Mouse (Mus musculus): Measurements from ENCODE around the gene Yif1a. TPM values are rescaled to one million over a fixed set of nuclear protein-coding genes. Genes with fewer than 3 reads are reported as not detected.
"Not testable (repeated sequence)": the region's sequence is repeated elsewhere in the genome, so short reads cannot be mapped to it uniquely, and the experiment has no call there.

The Yif1a gene
- total RNA-seq, 2 experiments from 2014 or later = 24.8 to 26.1 TPM

DNA sequence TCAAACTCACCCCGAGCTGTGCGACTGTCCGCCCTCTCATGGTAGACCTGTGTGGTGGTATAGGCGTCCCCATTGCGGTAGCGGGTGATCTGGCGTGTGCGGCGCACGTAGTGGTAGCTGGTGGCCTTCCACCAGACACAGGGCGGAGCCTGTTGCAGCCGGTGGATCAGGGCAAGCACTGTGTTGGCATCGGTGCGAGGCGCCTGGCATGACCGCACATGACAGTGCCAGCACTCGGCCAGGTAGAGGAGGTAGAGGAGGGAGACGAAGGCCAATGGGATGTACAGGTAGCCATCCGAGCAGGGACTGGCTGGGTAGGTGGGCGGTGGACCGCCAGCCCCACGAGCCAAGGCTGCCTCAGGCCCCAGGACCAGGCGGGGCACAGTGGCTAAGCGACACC, 5.7 kb upstream of the Yif1a start:
- no peak for DNase-seq (ENCODE audit: low spot score in 2 of 2)

DNA sequence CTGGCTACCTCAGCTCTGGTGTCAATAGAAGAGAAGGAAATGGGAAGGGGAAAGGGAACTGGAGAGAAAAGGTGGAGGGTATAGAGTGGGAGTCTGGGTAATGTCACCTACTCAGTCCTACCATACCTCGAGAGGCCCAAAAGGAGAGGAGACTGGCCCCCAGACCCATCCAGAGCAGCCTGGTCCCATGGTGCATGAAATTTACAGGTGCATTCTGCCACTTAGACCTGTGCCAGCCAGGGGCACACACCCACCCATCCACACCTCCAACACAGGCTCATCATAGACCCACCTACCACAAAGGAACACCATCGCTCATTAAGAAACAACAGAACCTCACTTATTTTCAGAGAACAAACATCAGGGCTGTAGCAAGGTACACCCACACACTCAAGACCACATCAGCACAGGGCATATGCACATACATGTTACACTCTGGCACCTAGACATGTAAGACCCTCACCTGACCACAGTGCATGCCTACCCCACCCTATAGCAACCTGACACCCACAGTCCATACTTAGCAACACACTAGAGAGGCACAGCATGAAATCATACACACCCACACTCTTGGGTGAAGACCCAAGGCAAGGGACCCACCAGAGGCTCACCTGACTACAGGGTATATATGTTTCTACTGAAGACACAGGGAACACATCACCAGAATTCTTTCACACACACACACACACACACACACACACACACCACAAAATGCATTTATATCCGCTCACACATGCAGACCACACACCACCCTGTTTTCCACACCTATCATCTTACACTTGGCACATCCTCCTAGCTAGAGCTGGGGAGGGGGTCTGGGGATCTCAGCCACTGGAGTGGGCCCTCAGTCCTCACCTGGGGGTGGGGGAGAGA, 4.1 kb upstream of the Yif1a start:
- intact Hi-C loops (cut with DNase I) = no loop called here

More for the DNA sequence above, 5.7 kb upstream of the Yif1a start:
- intact Hi-C loops (cut with DNase I) = no loop called here

DNA sequence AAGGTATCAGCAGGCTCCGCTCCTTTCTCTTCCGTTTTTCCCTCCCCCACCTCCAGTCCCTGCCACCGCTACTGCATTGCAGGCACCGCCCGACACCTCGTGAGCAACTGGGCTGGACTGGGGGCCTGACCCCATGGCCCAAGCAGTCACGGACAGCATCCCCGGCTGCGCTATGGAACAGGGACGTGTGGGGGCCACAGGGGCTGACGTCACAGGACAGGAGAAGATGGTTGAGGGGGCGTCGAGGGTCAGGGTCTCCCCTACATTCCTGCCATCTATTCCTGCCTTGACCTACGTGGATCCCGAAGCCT, 3.5 kb upstream of the Yif1a start:
- intact Hi-C loops (cut with DNase I) = no loop called here
- no peak for DNase-seq (ENCODE audit: low spot score in 2 of 2)

More for the DNA sequence above, 4.1 kb upstream of the Yif1a start:
- DNase-seq (ENCODE audit: low spot score in 2 of 2) = no peak

DNA sequence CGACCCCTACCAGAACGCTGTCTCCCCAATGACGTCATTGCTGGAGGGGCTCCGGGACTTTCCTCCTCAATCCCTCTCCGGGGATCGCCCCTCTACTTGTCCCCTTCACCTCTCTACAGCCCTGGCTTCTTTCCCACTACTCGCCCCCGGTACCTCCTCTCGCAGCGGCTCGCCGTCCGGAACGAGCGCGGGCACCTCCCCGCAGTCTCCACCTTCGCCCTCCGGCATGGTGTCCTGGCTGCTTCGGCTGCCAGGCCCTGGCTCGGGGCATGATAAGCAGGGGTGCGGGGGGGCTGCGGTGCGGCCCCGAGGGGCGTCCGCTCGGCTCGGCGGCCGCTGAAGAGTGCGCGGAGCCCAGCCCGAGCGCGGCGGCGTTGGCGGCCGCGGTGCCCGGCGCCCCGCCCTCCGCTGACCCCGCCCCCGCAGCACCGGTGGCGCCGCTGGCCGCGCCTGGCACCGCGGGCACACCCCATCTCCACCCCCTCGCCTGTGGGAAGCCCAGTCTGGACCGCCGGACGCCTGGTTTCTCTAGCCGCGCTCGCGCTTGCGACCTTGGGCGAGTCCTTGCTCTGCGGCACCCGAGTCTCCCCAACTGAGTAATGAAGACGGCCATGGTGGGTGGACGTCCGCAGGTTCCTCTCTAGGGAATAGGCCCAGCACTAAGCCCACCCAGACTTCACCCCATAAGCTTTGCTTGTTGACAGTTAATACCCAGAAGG, 3.0 kb upstream of the Yif1a start, which contains the start of gene Tmem151a:
TSS of gene Tmem151a (minus strand) at position 387 of the 719 bp plus-strand sequence.
- intact Hi-C loops (cut with DNase I) = no loop called here
- peak in 1 of 2 experiments; percentile 75 for DNase-seq (ENCODE audit: low spot score in 2 of 2)

DNA sequence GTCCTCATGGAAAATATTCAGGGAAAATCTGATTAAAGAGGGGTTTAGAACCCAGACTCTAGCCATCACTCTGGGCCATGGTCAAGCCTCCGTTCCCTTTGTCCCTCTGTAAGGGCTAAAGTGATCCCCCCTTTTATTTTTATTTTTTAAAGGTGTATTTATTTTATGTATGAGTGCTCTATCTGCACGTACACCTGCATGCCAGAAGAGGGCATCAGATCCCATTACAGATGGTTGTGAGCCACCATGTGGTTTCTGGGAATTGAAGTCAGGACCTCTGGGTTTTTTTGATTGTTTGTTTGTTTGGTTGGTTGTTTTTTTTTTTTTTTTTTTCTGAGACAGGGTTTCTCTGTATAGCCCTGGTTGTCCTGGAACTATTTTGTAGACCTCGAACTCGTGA, 1.8 kb upstream of the Yif1a start:
- DNase-seq (ENCODE audit: low spot score in 2 of 2); intact Hi-C loops (cut with DNase I): not testable (repeated sequence)

DNA sequence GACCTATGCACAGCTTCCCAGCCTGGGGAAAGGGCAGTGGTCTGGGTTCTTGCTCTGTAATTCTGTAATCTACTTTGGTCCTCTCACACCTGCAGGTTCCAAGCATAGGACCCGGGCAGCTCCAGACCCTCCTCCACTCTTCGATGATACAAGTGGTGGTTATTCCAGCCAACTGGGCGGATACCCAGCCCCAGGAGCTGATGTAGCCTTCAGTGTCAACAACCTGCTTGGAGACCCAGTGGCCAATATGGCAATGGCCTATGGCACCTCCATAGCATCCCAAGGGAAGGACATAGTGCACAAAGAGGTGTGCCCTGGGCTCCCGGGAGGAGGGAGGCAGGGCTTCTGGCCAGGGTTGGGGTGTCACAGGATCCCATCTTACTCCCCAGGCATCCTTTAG, 986 bp downstream of the Yif1a start:
- no peak for DNase-seq (ENCODE audit: low spot score in 2 of 2)
- intact Hi-C loops (cut with DNase I) = no loop called here

DNA sequence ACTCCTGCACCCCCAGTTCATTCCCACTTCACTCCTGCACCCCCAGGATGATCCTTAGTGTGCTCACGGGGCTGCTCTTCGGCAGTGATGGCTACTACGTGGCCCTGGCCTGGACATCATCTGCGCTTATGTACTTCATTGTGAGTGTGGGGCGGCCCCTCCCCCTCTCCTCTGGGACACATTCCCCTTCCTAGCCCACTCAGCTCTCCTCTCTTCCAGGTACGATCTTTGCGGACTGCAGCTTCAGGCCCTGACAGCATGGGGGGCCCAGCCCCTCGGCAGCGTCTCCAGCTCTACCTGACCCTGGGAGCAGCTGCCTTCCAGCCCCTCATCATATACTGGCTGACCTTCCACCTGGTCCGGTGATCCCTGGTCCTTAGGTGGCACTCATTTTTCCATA, 3.7 kb downstream of the Yif1a start:
- no peak for DNase-seq (ENCODE audit: low spot score in 2 of 2)
- intact Hi-C loops (cut with DNase I) = no loop called here

DNA sequence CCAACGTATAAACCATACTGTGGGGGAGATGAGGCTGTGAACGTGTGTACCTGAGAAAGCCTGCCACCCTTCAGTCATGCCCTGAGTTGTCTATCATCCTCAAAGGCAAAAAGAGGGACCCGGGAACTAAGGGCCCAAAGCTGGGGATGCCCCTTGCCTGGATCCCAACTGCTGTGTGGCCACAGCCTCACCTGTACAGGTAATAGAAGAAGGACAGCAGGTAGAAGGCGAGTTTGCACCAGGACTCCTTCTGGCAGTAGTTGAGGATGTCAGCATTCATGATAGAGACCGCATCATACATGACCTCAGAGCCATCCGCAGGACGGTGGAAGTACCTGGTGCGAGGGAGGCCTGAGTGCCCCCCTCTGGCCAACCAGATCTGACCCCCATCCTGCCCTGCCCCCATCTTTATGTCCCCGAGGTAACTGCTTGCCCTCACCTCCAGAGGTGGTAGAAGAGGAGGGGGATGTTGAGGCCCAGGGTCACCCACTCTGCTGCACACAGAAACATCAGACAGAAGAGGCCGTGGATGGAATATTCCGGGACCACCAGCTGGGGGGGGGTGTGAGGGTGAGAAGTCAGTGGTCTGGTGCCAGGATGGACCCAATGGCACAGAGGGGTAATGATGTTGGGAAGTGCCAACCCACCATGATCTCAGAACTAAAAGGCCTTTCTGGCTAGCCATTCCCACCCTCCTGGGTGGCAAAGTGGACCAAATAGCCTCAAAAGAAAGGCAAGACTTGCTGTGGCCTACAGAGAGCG, 5.3 kb downstream of the Yif1a start:
- intact Hi-C loops (cut with DNase I) = no loop called here
- DNase-seq (ENCODE audit: low spot score in 2 of 2) = no peak

DNA sequence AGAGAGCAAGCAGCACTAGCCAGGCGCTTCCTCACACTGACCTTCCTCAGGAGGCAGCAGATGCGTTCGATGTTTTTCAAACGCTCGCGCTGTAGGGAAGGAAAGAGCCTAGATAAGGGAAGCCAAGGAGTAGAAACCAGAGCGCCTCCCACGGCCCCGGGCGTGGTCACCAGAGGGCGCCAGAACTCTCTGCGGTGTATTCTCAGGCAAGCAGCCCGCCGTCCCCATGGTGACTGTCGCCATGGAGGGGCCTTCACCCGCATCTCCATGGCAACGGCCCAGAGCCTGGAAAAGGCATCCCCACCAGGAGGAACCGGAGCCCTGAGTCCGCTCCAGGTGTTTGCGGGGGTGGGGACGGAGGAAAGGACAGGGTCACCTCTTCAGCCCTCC, 5.9 kb downstream of the Yif1a start:
- peak; percentile 95 to 96 for DNase-seq (ENCODE audit: low spot score in 2 of 2)
- intact Hi-C loops (cut with DNase I) = no loop called here

DNA sequence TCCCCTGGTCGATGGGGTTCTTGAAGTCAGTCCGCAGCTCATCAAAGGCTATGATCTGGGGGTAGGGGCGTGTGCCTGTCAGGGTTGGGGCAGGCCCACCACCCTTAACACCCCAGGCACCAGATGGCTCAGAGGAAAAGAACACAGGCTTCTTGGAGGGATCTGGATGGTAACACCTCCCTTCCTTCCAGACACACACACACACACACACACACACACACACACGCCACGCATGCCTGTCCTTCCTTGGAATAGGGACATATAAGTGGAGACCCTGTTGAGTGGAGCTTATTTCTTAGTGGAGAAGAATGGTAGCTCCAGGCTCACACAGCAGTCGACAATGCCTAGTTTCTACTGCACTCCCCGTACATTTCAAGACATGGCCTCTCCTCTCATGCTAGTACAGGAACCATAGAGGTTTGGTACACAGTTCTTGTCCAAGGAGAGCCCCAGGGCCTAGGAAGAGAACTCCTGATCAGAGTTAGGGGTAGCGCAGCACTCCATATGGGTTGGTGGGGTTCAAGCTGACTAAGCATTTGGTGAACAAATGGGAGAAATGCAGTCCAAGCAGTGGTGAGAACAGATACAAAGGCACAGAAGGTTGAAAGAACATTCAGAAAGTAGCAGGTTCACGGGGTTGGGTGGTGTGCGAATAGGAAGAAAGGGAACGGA, 6.5 kb downstream of the Yif1a start:
- intact Hi-C loops (cut with DNase I) = loop anchor here (1.0 kb wide), 1 partner anchor 55 kb away; no protein-coding TSS in a partner anchor
- DNase-seq (ENCODE audit: low spot score in 2 of 2) = no peak

DNA sequence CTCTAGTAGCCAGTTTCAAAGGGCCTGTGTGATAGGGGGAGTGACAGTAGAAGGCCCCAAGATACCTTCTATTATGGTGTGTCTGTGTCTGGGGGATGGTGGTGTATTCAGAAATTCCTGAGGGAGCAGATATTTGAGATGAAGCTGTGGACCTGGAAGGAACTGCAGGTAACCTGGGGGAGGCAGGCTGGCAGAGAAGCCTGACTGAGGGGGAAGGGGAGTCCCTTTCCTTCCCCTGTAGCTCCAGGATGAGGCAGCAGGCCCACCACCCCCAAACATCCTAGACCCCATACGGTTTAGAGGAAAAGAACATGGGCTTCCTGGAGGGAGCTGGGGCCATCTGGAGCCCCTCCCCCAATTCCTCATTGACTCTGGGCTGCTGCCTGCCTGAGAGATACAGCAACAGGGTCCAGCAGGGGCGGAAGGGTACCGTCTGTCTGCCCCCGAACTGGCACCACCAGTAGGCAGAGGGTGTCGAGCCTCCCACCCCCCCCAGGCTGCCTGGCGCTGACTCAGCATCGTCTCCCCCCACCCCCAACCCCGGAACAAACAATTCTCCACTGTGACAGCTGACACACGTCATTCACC, 7.6 kb downstream of the Yif1a start:
- DNase-seq (ENCODE audit: low spot score in 2 of 2) = no peak
- intact Hi-C loops (cut with DNase I) = loop anchor here (1.0 kb wide), 1 partner anchor 54 kb away; no protein-coding TSS in a partner anchor

DNA sequence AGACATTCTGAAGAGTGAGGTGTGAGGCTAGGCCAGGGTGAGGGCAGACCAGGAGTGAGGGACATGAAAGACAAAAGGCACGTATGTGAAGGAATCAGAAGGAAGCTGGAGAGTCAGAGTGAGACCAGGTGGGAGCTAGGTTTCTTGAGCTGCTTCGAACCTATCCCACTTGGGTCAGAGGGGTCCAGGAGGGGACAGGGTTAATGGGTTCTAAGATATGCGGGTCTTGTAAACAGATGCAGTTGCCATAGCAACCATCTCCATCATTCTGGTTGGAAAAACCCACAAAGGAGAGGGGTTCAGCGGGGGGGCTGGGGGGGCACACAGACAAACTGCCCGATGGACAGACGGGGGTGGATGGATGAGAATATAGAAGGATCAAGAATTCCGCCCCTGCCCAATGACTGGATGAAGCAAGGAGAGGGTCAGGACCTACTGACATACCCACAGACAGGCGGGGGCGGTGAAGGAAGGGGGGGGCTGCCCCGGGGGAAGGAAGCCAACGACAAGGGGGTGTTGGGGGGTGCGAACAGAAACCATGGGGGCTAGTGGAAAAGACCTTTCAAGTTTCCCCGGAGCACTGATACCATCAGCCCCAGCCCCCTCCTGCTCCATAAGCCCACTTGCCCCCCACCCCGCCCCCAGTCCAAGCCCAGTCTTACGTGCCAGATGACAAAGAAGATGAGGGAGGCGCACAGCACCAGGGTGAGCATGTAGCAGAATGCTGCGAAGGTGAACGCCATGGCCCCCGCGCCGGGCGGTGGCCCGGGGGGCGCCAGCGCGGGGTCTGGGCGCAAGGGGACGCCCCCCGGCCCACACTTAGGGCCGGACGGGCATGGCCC, 9.4 kb downstream of the Yif1a start:
- intact Hi-C loops (cut with DNase I) = no loop called here
- DNase-seq (ENCODE audit: low spot score in 2 of 2) = no peak

DNA sequence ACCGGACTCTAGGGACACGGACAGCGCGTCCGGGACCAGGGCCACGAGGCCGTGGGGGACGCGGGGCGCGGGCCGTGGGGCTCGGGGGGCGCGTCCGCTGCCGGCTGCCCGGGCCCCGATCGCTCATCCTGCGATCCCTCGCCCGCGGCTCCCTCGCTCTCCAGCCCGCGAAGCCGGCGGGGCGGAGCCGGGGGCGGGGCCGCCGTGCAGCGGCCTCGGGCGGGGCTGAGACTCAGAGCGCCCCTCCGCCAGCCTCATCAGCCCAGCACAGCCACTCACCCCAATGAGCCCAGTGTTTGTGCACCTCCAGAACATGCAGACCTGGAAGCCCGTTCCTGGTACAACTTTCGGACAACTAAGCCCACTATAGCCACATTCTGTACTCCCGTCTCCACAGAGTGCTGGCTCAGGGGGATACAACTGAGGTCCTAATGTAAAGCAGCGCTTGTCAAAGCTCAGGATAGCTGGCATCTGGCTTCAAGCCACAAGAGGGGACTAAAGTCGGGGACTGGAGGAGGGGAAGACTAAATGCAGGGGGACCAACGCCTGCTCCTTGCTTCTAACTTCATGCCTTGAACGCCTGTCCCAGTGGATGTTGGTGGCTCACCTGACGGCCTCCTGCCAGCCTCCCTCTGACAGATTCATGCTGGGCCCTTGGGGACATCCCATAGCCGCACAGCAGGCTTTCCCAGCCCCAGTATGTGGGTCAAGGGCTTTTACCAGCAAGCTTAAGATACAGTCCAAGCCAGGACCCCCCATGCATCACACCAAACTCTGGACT, 10.2 kb downstream of the Yif1a start, which contains the start of gene Cnih2:
TSS of gene Cnih2 (minus strand) at position 159 of the 781 bp plus-strand sequence.
- intact Hi-C loops (cut with DNase I) = no loop called here
- peak; percentile 70 to 84 for DNase-seq (ENCODE audit: low spot score in 2 of 2)

DNA sequence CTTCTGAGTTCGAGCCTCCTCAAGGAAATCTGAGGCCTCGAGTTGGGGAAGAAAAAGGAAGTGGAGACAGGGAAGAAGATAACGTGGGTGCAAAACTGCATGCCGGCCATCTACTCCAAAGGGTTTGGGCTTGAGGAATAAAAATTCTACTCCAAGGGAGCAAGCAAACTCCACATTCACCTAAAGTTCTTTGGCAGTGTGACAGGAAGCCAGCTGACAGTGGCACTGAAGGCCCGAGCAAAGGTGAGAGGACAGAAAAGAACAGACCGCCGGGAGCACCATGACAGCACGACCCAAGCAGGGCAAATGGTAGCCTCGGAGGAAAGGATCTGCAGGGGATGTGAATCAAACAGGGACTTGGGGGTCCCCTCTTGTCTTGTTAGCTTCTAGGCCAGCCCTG, 17.7 kb downstream of the Yif1a start:
- intact Hi-C loops (cut with DNase I) = no loop called here
- DNase-seq (ENCODE audit: low spot score in 2 of 2) = no peak

DNA sequence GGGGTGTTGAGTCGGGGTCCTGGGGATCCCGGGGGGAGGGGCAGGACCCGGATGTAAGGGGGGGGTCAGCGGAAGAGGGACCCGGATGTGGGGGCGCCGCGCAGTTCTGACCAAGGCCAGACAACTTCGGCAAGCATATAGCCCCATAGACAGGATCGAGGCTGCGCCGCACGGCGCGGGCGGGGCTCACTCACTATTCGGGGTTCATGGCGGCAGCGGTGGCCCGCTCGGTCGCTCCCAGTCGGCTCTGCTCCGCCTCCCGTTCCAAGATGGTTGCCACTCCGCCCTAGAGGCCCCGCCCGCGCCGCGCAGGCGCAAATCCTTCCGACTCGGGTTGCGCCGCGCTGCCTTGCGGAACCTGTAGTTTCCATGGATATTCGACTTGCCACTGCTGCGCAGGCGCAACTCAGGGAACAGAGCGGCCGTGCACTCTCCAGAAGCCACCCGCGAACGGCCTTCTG, 18.4 kb downstream of the Yif1a start, which contains the start of gene Rab1b:
TSS of gene Rab1b (minus strand) at position 342 of the 461 bp plus-strand sequence.
- intact Hi-C loops (cut with DNase I) = no loop called here

DNA sequence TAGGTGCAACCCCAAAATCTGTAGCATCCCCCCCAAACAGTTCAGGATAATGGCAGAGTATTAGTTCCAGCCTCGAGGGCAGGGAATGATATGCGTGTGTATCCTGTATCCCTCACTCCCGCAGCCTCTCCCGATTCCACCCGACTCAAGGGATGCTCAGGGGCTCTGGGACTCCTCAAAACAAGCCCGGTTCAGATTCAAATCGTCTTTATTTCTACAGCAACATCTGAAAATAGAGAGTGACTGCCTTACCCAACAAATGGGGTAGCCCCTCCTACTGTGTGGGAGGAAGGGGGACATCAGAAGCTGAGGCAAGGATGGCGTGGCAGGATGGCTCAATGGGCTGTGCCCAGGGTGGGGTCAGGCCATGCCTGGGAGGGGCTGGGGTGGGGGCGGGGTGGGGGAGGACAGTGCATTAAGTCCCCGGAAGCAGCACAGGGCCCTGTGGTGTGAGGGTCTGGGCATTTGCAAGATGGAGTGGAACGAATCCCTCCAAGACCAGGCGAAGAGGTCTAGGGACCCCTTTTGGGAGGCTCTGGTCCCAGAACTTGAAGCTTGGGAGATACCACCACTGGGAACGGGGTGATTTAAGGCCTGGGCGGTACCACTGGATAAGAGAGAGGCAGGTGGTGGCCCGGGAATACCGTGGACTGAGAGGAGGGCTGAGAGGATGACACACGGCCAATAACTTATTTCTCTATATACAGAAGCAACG, 19.4 kb downstream of the Yif1a start:
- no peak for DNase-seq (ENCODE audit: low spot score in 2 of 2)
- intact Hi-C loops (cut with DNase I) = no loop called here

More for the DNA sequence above, 18.4 kb downstream of the Yif1a start, which contains the start of gene Rab1b:
- peak; percentile 99 for DNase-seq (ENCODE audit: low spot score in 2 of 2)

DNA sequence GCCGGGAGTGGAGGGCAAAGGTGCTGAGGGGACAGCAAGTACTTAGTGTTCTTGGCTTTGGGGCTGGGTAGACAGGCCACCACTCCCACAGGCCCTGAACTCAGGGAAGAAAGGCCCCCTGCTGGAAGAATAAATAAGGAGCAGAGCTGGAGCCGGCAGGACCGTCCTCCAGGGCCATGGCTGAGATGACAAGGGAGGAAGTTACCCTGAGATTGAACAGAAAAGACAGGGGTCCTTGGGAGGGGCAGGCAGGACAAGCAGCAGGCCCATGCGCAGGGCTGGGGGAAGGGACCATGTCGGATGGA, 19.9 kb downstream of the Yif1a start:
- intact Hi-C loops (cut with DNase I) = no loop called here
- DNase-seq (ENCODE audit: low spot score in 2 of 2) = no peak

Data from left cerebral cortex, postnatal 36 days (tissue).